Mouse (Mus musculus): ENCODE data around the gene Vmn1r118.

Gene Vmn1r118

GRCm38 (mm10) chr7:20912247-20912646, at the start of gene Vmn1r118:
TSS of gene Vmn1r118 (minus strand) at chr7:20912347.
- WGBS, result no CpG with 5 or more reads among the region's 2 CpGs

- no CpG with 5 or more reads among the region's 2 CpGs for WGBS
Observed at GRCm38 (mm10) chr7:20884021-20884420, 28.1 kb downstream of the Vmn1r118 start, which contains the start of gene Vmn1r117. TSS of gene Vmn1r117 (minus strand) at chr7:20884121.

- WGBS, result 60% methylated on average over 3 of the region's 3 CpGs
Observed at GRCm38 (mm10) chr7:20871956-20872355, 40.2 kb downstream of the Vmn1r118 start, which contains the start of gene Vmn1r116. TSS of gene Vmn1r116 (plus strand) at chr7:20872256.
